Mouse (Mus musculus) hindbrain, embryonic 10.5 days (tissue): Measurements from ENCODE around the gene Cplx1. TPM values are rescaled to one million over a fixed set of nuclear protein-coding genes. Genes with fewer than 3 reads are reported as not detected.

Source experiments
- DNase-seq: peaks from one replicate; pipeline ENCODE4 v3.0.0-alpha.2; 2017; ENCODE audit warnings: low spot score
- H3K27ac ChIP-seq: fragments of 300-500 bp; sonication (generic); 2 replicates; pipeline ENCODE4 v1.5.1; 2016; ENCODE audit warnings: mild to moderate bottlenecking, moderate library complexity
- H3K27me3 ChIP-seq: fragments of 300-500 bp; sonication (generic); 2 replicates; pipeline ENCODE4 v1.6.1; 2016; ENCODE audit warnings: mild to moderate bottlenecking; ENCODE audit not compliant: poor library complexity, insufficient read depth, severe bottlenecking
- H3K36me3 ChIP-seq: fragments of 300-500 bp; sonication (generic); 2 replicates; pipeline ENCODE4 v1.6.1; 2016; ENCODE audit warnings: mild to moderate bottlenecking, moderate library complexity
- H3K4me1 ChIP-seq: fragments of 300-500 bp; sonication (generic); replicated peaks from 2 replicates; pipeline ENCODE4 v1.6.1; 2016; ENCODE audit warnings: mild to moderate bottlenecking
- H3K4me3 ChIP-seq: fragments of 300-500 bp; sonication (generic); 2 replicates; pipeline ENCODE4 v1.5.1; 2016; ENCODE audit warnings: mild to moderate bottlenecking, moderate library complexity
- H3K9me3 ChIP-seq: fragments of 300-500 bp; sonication (generic); 2 replicates; pipeline ENCODE4 v1.6.1; 2016; ENCODE audit warnings: mild to moderate bottlenecking, moderate library complexity
- WGBS: fragments of 180-500 bp; shearing (Covaris S2); methylation state at CpG from one replicate; pipeline ENCODE4 v1.1.7; 2016; 5-methylcytosine and 5-hydroxymethylcytosine counted together
- polyA plus RNA-seq: library from polyadenylated mRNA; unstranded; fragments of >200 nt; fragmentation: Nextera tagmentation; extraction: Ambion mirVana; gene quantifications from 2 replicates; pipeline ENCODE4 v1.2.1, GENCODE M21; 2016

The Cplx1 gene
- polyA plus RNA-seq, result 6.9 and 11.2 TPM in 2 replicates

- peak within 1 kb of the TSS; percentile 36; the same call in 1 of the 2 replicates for H3K27ac ChIP-seq
- DNase-seq, result peak; percentile 75
- H3K36me3 ChIP-seq, result no peaks in the 10 kb centered on the region
- H3K4me1 ChIP-seq, result peaks cover 15% of the 10 kb centered on the region
- peak within 1 kb of the TSS; percentile 58 for H3K4me3 ChIP-seq
- no peaks in the 10 kb centered on the region for H3K9me3 ChIP-seq
- H3K27me3 ChIP-seq, result peaks cover 52% of the 10 kb centered on the region
- 1% methylated on average over 56 of the region's 56 CpGs for WGBS
These were observed at the start of gene Cplx1 for GRCm38 (mm10) chr5:108549489-108550206. Gene Cplx1 (minus strand): TSS chr5:108550024.

GRCm38 (mm10) chr5:108581361-108581891 is 31.6 kb upstream of the Cplx1 start:
- no peak overlapping the region for H3K27ac ChIP-seq
- H3K9me3 ChIP-seq, result no peaks in the 10 kb centered on the region
- peaks cover 97% of the 10 kb centered on the region for H3K36me3 ChIP-seq
- no peak for DNase-seq
- WGBS, result 90% methylated on average over 3 of the region's 3 CpGs
- H3K4me3 ChIP-seq, result no peak overlapping the region
- no peaks in the 10 kb centered on the region for H3K27me3 ChIP-seq
- no peaks in the 10 kb centered on the region for H3K4me1 ChIP-seq

DNA sequence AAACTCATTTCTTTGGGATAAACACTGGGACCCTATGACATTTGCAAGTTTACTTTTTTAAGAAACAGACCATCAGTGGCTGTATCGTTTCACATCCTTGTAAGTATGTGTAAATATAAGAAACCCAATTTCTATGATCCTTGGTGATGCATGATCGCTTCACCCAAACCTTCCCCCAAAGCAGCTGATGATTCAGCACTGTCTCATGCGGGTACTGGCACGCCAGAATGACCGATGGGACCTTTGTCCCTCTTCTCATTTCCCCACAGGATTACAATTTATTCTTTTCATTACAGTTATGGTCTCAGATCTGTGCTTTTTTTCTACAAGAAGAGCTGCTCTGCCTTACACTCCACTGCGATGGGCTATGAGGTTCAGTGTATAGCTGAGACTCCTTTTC is 23.2 kb upstream of the Cplx1 start:
- no peaks in the 10 kb centered on the region for H3K4me1 ChIP-seq
- H3K9me3 ChIP-seq, result no peaks in the 10 kb centered on the region
- peaks cover 100% of the 10 kb centered on the region for H3K36me3 ChIP-seq
- H3K4me3 ChIP-seq, result no peak overlapping the region
- H3K27ac ChIP-seq, result no peak overlapping the region
- H3K27me3 ChIP-seq, result no peaks in the 10 kb centered on the region
- WGBS, result 93% methylated on average over 6 of the region's 6 CpGs
- no peak for DNase-seq

GRCm38 (mm10) chr5:108570991-108571390 is 21.2 kb upstream of the Cplx1 start:
- H3K27ac ChIP-seq, result no peak overlapping the region
- H3K27me3 ChIP-seq, result no peaks in the 10 kb centered on the region
- H3K4me3 ChIP-seq, result no peak overlapping the region
- peaks cover 99% of the 10 kb centered on the region for H3K36me3 ChIP-seq
- WGBS, result 94% methylated on average over 1 of the region's 1 CpGs
- DNase-seq, result no peak
- no peaks in the 10 kb centered on the region for H3K9me3 ChIP-seq
- no peaks in the 10 kb centered on the region for H3K4me1 ChIP-seq

- WGBS, result 95% methylated on average over 2 of the region's 2 CpGs
- no peak for DNase-seq
- H3K4me3 ChIP-seq, result no peak overlapping the region
- peaks cover 61% of the 10 kb centered on the region for H3K36me3 ChIP-seq
- no peaks in the 10 kb centered on the region for H3K4me1 ChIP-seq
- H3K27ac ChIP-seq, result no peak overlapping the region
- no peaks in the 10 kb centered on the region for H3K9me3 ChIP-seq
- no peaks in the 10 kb centered on the region for H3K27me3 ChIP-seq
These were observed 17.3 kb upstream of the Cplx1 start for GRCm38 (mm10) chr5:108567104-108567503.

- no peaks in the 10 kb centered on the region for H3K4me1 ChIP-seq
- H3K9me3 ChIP-seq, result no peaks in the 10 kb centered on the region
- DNase-seq, result no peak
- peaks cover 55% of the 10 kb centered on the region for H3K36me3 ChIP-seq
- no peaks in the 10 kb centered on the region for H3K27me3 ChIP-seq
- H3K27ac ChIP-seq, result no peak overlapping the region
- WGBS, result 93% methylated on average over 4 of the region's 4 CpGs
- H3K4me3 ChIP-seq, result no peak overlapping the region
These were observed 16.7 kb upstream of the Cplx1 start for GRCm38 (mm10) chr5:108566523-108566922.

DNA sequence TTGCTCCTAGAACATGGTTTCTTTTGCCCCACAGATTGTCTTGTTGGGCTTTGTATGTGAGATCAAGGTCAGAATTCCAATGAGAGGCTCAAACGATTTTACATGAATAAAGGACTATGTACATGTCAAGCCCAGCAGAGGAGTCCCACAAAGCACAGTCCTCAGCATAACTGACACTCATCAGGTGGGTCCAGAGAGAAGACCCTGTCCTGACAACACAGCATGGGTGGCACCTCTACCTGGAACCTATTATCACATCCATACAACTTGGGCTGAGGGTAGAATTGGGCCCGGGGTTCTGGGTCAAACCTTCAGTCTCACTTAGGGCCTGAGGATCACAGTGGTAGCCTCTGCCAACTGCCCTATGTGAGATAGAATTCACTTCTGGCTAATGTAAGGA is 15.6 kb upstream of the Cplx1 start:
- no peak overlapping the region for H3K4me3 ChIP-seq
- DNase-seq, result no peak
- no peaks in the 10 kb centered on the region for H3K4me1 ChIP-seq
- no peaks in the 10 kb centered on the region for H3K9me3 ChIP-seq
- 94% methylated on average over 2 of the region's 2 CpGs for WGBS
- H3K36me3 ChIP-seq, result peaks cover 44% of the 10 kb centered on the region
- H3K27ac ChIP-seq, result no peak overlapping the region
- H3K27me3 ChIP-seq, result no peaks in the 10 kb centered on the region

- 90% methylated on average over 3 of the region's 3 CpGs for WGBS
These were observed 14.5 kb upstream of the Cplx1 start for GRCm38 (mm10) chr5:108564346-108564745.

DNA sequence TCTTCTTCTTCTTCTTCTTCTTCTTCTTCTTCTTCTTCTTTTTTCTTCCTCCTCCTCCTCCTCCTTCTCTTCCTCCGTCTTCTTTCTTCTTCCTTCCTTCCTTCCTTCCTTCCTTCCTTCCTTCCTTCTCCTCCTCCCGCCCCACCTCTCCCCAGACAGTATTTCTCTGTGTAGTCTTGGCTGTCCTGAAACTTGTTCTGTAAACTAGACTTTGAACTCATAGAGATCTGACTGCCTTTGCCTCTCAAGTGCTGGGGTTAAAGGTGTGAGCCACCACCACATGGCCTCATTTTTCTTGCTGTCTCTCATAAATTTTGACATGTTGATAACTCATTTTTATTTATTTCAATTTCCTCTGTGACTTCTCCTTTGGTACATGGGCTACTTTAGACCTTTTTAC is 12.7 kb upstream of the Cplx1 start:
- no peaks in the 10 kb centered on the region for H3K4me1 ChIP-seq
- DNase-seq, result no peak

More at GRCm38 (mm10) chr5:108564346-108564745, 14.5 kb upstream of the Cplx1 start:
- Histone ChIP-seq H3K27me3 (no peaks in the 10 kb centered on the region), H3K4me3 (no peak overlapping the region), H3K27ac (no peak overlapping the region), H3K4me1 (no peaks in the 10 kb centered on the region), H3K36me3 (peaks cover 33% of the 10 kb centered on the region), H3K9me3 (no peaks in the 10 kb centered on the region)
- DNase-seq, result no peak

GRCm38 (mm10) chr5:108556986-108557385 is 7.2 kb upstream of the Cplx1 start:
- Histone ChIP-seq H3K36me3 (no peaks in the 10 kb centered on the region), H3K9me3 (no peaks in the 10 kb centered on the region), H3K4me1 (no peaks in the 10 kb centered on the region), H3K27ac (no peak overlapping the region), H3K4me3 (no peak overlapping the region), H3K27me3 (0 out of 2 replicates have a peak, but pooled peaks cover 9% of the 10 kb centered on the region)
- no peak for DNase-seq
- WGBS, result 83% methylated on average over 4 of the region's 4 CpGs

More for the DNA sequence above, 12.7 kb upstream of the Cplx1 start:
- Histone ChIP-seq H3K27ac (no peak overlapping the region), H3K9me3 (no peaks in the 10 kb centered on the region), H3K4me3 (no peak overlapping the region), H3K27me3 (no peaks in the 10 kb centered on the region), H3K36me3 (peaks cover 15% of the 10 kb centered on the region)
- WGBS, result 91% methylated on average over 2 of the region's 2 CpGs

DNA sequence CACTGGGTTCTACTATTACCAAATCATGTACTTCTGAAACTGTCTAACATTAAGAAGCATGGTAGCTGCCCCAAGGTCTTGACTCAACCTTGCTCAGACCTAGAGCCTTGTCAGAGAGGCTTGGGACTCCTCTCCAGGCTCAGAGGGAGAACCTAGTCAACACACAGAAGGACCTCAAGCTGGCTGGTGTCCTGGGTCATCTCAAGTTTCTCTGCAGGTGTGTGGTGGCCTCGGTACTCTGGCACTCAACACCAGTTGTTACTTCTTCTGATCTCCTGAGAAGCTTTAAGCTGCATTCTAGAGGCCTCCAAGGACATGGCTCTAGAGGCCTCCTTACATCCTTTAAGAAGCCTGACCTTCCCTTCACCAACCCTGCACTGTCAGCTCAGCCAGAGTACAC is 4.2 kb upstream of the Cplx1 start:
- Histone ChIP-seq H3K4me3 (no peak overlapping the region), H3K27ac (no peak overlapping the region), H3K9me3 (no peaks in the 10 kb centered on the region), H3K27me3 (peaks cover 38% of the 10 kb centered on the region), H3K4me1 (peaks cover 14% of the 10 kb centered on the region), H3K36me3 (no peaks in the 10 kb centered on the region)
- DNase-seq, result no peak
- WGBS, result 77% methylated on average over 1 of the region's 1 CpGs

GRCm38 (mm10) chr5:108550207-108550594 is 377 bp upstream of the Cplx1 start:
- peaks cover 15% of the 10 kb centered on the region for H3K4me1 ChIP-seq
- H3K9me3 ChIP-seq, result no peaks in the 10 kb centered on the region
- H3K4me3 ChIP-seq, result peak overlapping the region; percentile 58
- under 1% methylated on average over 16 of the region's 16 CpGs for WGBS
- H3K27me3 ChIP-seq, result peaks cover 52% of the 10 kb centered on the region
- H3K27ac ChIP-seq, result no peak overlapping the region
- DNase-seq, result no peak
- H3K36me3 ChIP-seq, result no peaks in the 10 kb centered on the region

GRCm38 (mm10) chr5:108549137-108549488 is 711 bp downstream of the Cplx1 start:
- Histone ChIP-seq H3K27ac (peak overlapping the region; percentile 36; the same call in 1 of the 2 replicates), H3K27me3 (peaks cover 52% of the 10 kb centered on the region), H3K9me3 (no peaks in the 10 kb centered on the region), H3K4me1 (peaks cover 15% of the 10 kb centered on the region), H3K36me3 (no peaks in the 10 kb centered on the region), H3K4me3 (peak overlapping the region; percentile 58)
- WGBS, result 16% methylated on average over 7 of the region's 7 CpGs
- DNase-seq, result no peak
